Mouse (Mus musculus): ENCODE measurements at regions not wholly inside any gene's neighbourhood (a gene's known extent, or its start where the extent isn't known, plus 50 kb on each side); places are given as distances from the start of the nearest gene placed in this dataset.

DNA sequence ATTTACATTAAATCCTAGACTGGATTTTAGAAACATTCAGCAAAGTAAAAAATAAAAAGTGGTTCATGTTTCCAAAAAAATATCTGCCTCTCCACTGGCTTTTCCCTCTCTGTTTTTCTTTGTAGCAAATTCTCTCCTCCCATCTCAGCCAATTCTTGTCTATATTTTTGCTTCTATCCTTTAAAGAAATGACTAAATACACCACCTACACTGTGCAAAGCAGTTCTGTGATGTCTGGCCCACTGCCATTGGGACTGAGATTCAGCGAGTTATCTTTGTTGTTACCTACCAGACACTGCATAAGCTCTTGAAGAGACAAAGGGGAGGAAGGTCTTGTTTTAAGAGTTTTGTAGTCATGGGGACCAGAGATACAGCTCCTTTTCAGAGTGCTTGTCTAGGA lies 835.8 kb upstream of the Klhl29 start:
- Histone ChIP-seq H3K27ac (no peak overlapping the region), H3K79me2 (replicated peaks; ENCODE audit: control insufficient read depth, insufficient read depth, low read length) (no peaks in the 10 kb centered on the region), H3K9ac (ENCODE audit: low read depth, low read length) (no peak overlapping the region), H3K4me3 (no peak overlapping the region), H3K36me3 (ENCODE audit: control insufficient read depth, insufficient read depth, low read length) (no peaks in the 10 kb centered on the region; the same call in 1 of the 2 replicates), H3K27me3 (ENCODE audit: control insufficient read depth, insufficient read depth, low read length) (no peaks in the 10 kb centered on the region), H3K4me1 (ENCODE audit: control insufficient read depth, insufficient read depth, low read length) (no peaks in the 10 kb centered on the region)
- no peak for DNase-seq
- intact Hi-C loops (cut with DNase I), result no loop called here
- WGBS, result 38% methylated on average over 1 of the region's 1 CpGs
- TF ChIP-seq POLR2A (IDR thresholded peaks at IDR 0.05; ENCODE audit: insufficient read depth, low read depth, low read length) (no peak), CTCF (IDR thresholded peaks at IDR 0.05) (no peak), EP300 (IDR thresholded peaks at IDR 0.05; ENCODE audit: insufficient read depth, low read depth, low read length) (no peak)

DNA sequence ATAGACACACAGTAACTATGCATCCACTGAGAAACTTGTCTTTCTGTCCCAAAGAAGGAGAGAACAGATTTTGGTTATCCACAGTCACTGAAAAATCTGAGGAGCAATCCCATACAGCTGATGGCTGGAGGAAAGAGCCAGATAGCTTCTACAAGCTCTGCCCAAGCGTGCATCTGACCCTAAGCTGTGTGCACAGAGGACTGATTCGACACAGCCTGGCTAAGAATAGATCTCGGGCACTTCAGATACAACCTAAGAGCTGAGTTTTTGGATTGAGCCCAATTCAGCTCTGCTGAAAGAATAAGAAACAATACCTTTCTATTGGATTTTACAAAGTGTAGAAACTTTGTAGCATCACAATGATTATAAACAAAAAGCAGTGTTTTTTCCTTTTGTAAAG lies 813.8 kb upstream of the Klhl29 start:
- peaks cover 2% of the 10 kb centered on the region; the same call in 1 of the 2 replicates for H3K36me3 ChIP-seq (ENCODE audit: control insufficient read depth, insufficient read depth, low read length)
- H3K9ac ChIP-seq (ENCODE audit: low read depth, low read length), result no peak overlapping the region
- H3K79me2 ChIP-seq (replicated peaks; ENCODE audit: control insufficient read depth, insufficient read depth, low read length), result no peaks in the 10 kb centered on the region
- peak in 1 of 2 experiments; percentile 29 for DNase-seq
- H3K27ac ChIP-seq, result peak overlapping the region; percentile 47; the same call in 1 of the 2 replicates
- WGBS, result 26% methylated on average over 3 of the region's 3 CpGs
- no peaks in the 10 kb centered on the region; the same call in 1 of the 2 replicates for H3K4me1 ChIP-seq (ENCODE audit: control insufficient read depth, insufficient read depth, low read length)
- TF ChIP-seq EP300 (IDR thresholded peaks at IDR 0.05; ENCODE audit: insufficient read depth, low read depth, low read length) (no peak), CTCF (IDR thresholded peaks at IDR 0.05) (no peak), POLR2A (IDR thresholded peaks at IDR 0.05; ENCODE audit: insufficient read depth, low read depth, low read length) (no peak)
- H3K4me3 ChIP-seq, result no peak overlapping the region
- intact Hi-C loops (cut with DNase I), result no loop called here
- no peaks in the 10 kb centered on the region for H3K27me3 ChIP-seq (ENCODE audit: control insufficient read depth, insufficient read depth, low read length)

DNA sequence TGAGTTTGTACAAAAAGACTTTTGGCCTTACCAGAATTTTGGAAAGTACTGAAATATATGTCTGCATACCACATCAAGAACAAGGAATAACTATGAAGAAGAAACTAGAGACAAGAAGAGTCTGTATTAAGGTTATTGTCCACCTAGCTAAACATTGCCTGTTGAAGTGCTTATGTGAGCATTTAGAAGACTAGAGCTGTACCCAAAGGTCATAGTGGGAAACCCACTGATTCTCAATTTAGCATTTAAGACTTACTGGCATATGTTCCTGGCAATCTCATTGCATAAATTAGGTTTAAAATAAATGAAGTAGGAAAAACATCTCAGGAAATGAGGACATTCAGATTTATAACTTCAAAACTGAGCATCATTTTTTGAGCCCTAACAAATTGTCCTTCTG lies 793.3 kb upstream of the Klhl29 start:
- Histone ChIP-seq H3K9ac (ENCODE audit: low read depth, low read length) (no peak overlapping the region), H3K4me3 (no peak overlapping the region), H3K27ac (no peak overlapping the region), H3K4me1 (ENCODE audit: control insufficient read depth, insufficient read depth, low read length) (no peaks in the 10 kb centered on the region), H3K79me2 (replicated peaks; ENCODE audit: control insufficient read depth, insufficient read depth, low read length) (no peaks in the 10 kb centered on the region), H3K36me3 (ENCODE audit: control insufficient read depth, insufficient read depth, low read length) (no peaks in the 10 kb centered on the region), H3K27me3 (ENCODE audit: control insufficient read depth, insufficient read depth, low read length) (no peaks in the 10 kb centered on the region)
- intact Hi-C loops (cut with DNase I), result no loop called here
- TF ChIP-seq EP300 (IDR thresholded peaks at IDR 0.05; ENCODE audit: insufficient read depth, low read depth, low read length), result no peak
- TF ChIP-seq CTCF (IDR thresholded peaks at IDR 0.05), result no peak
- TF ChIP-seq POLR2A (IDR thresholded peaks at IDR 0.05; ENCODE audit: insufficient read depth, low read depth, low read length), result no peak
- no peak for DNase-seq

DNA sequence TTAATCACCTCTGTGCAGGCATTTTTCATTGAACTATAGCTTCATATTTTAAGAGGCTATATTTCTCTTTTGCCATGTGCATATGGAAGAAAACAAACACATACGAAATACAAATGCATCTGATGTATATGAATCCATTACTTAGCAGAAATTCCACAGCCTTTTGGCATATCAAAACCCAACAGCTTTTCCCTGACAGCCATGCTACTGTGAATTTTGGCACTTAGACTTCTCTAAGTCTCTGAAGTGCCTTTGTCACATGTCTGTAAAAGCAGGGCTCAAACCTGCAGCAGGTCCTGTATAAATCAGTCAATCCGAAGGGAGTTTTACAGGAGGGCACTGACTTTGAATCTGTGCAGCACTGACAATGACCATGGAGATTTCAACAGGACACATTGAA lies 778.8 kb upstream of the Klhl29 start:
- H3K27me3 ChIP-seq (ENCODE audit: control insufficient read depth, insufficient read depth, low read length), result no peaks in the 10 kb centered on the region
- H3K79me2 ChIP-seq (replicated peaks; ENCODE audit: control insufficient read depth, insufficient read depth, low read length), result no peaks in the 10 kb centered on the region
- no peak overlapping the region for H3K9ac ChIP-seq (ENCODE audit: low read depth, low read length)
- H3K4me3 ChIP-seq, result no peak overlapping the region
- TF ChIP-seq EP300 (IDR thresholded peaks at IDR 0.05; ENCODE audit: insufficient read depth, low read depth, low read length) (no peak), CTCF (IDR thresholded peaks at IDR 0.05) (no peak), POLR2A (IDR thresholded peaks at IDR 0.05; ENCODE audit: insufficient read depth, low read depth, low read length) (no peak)
- H3K36me3 ChIP-seq (ENCODE audit: control insufficient read depth, insufficient read depth, low read length), result no peaks in the 10 kb centered on the region
- WGBS, result 50% methylated on average over 2 of the region's 2 CpGs
- intact Hi-C loops (cut with DNase I), result no loop called here
- no peaks in the 10 kb centered on the region for H3K4me1 ChIP-seq (ENCODE audit: control insufficient read depth, insufficient read depth, low read length)
- no peak overlapping the region for H3K27ac ChIP-seq
- no peak for DNase-seq

DNA sequence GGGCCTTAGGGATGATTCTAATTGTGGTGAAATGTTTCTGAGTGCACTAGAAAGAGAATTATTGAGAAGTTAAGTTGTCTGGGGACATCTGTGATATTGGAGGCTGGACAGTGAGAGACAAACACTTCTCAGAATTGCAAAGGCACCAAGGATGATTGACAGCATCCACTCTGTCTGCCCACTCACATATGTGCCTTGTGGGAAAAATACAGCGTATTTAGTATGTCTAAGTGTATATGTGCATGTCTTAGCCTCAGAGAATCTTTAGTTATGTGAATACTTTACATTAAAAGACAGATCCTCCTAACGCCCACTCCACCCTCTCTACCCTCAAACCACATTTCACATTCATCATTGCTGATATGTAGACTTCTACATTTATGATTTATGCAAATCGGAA lies 776.0 kb upstream of the Klhl29 start:
- intact Hi-C loops (cut with DNase I), result no loop called here
- Histone ChIP-seq H3K4me1 (ENCODE audit: control insufficient read depth, insufficient read depth, low read length) (no peaks in the 10 kb centered on the region), H3K36me3 (ENCODE audit: control insufficient read depth, insufficient read depth, low read length) (no peaks in the 10 kb centered on the region), H3K4me3 (no peak overlapping the region), H3K79me2 (replicated peaks; ENCODE audit: control insufficient read depth, insufficient read depth, low read length) (no peaks in the 10 kb centered on the region), H3K27me3 (ENCODE audit: control insufficient read depth, insufficient read depth, low read length) (no peaks in the 10 kb centered on the region), H3K27ac (no peak overlapping the region), H3K9ac (ENCODE audit: low read depth, low read length) (no peak overlapping the region)
- DNase-seq, result no peak
- no peak for TF ChIP-seq CTCF (IDR thresholded peaks at IDR 0.05)
- no peak for TF ChIP-seq EP300 (IDR thresholded peaks at IDR 0.05; ENCODE audit: insufficient read depth, low read depth, low read length)
- TF ChIP-seq POLR2A (IDR thresholded peaks at IDR 0.05; ENCODE audit: insufficient read depth, low read depth, low read length), result no peak
- 69% methylated on average over 3 of the region's 3 CpGs for WGBS

DNA sequence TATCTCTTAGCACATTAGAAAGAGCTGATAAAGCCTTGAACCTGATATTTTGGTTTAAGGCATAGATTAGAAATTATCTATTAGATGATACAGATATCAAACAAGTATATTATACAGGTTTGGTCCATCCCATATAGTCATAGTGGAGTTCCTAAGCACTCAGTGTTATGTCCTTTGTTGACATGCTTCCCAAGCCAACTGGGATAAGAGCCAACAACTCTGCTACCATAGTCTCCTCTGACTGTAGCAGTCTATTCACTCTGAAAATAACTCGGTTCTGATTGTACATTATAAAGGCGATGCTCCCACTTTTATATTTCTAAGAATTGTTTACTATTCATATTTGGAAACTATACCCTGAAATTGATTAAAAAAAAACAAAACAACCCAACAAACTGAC lies 757.0 kb upstream of the Klhl29 start:
- intact Hi-C loops (cut with DNase I), result no loop called here

More for the DNA sequence above, 757.0 kb upstream of the Klhl29 start:
- Histone ChIP-seq H3K9ac (ENCODE audit: low read depth, low read length) (no peak overlapping the region), H3K27me3 (ENCODE audit: control insufficient read depth, insufficient read depth, low read length) (no peaks in the 10 kb centered on the region), H3K27ac (no peak overlapping the region), H3K36me3 (ENCODE audit: control insufficient read depth, insufficient read depth, low read length) (no peaks in the 10 kb centered on the region), H3K4me1 (ENCODE audit: control insufficient read depth, insufficient read depth, low read length) (no peaks in the 10 kb centered on the region), H3K79me2 (replicated peaks; ENCODE audit: control insufficient read depth, insufficient read depth, low read length) (no peaks in the 10 kb centered on the region), H3K4me3 (no peak overlapping the region)
- WGBS, result 49% methylated on average over 2 of the region's 2 CpGs
- TF ChIP-seq CTCF (IDR thresholded peaks at IDR 0.05), result no peak
- TF ChIP-seq EP300 (IDR thresholded peaks at IDR 0.05; ENCODE audit: insufficient read depth, low read depth, low read length), result no peak
- TF ChIP-seq POLR2A (IDR thresholded peaks at IDR 0.05; ENCODE audit: insufficient read depth, low read depth, low read length), result no peak
- peak in 1 of 2 experiments; percentile 16 for DNase-seq

Data from heart, adult 2 months (tissue).